Mouse (Mus musculus) left cerebral cortex, postnatal 4 days (tissue): ENCODE results near the gene Zfp64. TPM values are rescaled to one million over a fixed set of nuclear protein-coding genes. Genes with fewer than 3 reads are reported as not detected.
A peak's percentile ranks its signal among the peaks of the same experiment; 100 is the strongest.

ENCODE experiments used
- DNase-seq: peaks from one replicate; pipeline ENCODE4 v3.0.0-alpha.2; 2022
- intact Hi-C: fragments of 180-260 bp; cut with DNase I; formaldehyde crosslinking; loops from one replicate; pipeline ENCODE4 v1.15.1; 2025
- total RNA-seq, 2 experiments: library from RNA; stranded (reverse); gene quantifications; 2 replicates each; pipeline ENCODE4 v1.2.3; 2021

Zfp64 gene
- total RNA-seq, 2 experiments from 2014 or later: 21.2 to 23.7 TPM

DNA sequence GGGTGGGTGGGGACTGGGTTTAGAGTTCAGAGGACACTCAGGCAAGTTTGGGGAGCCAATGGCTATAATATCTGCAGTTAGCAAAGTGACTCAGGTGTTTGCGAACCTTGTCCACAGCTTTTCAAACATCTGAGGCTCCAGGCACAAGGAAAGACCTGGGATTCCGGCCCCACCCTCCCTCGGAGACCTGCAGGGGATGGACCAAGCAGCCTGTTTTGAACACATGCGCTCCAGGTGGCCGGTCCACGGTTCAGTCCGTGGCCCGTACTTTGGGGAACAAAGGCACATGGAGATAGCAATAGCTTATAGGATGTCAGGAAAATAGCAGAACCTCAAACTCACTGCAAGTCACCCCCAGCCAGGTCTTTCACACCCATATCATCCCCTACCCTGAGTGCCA is 1.0 kb downstream of the Zfp64 start:
- no peak for DNase-seq
- intact Hi-C loops: no loop called here

DNA sequence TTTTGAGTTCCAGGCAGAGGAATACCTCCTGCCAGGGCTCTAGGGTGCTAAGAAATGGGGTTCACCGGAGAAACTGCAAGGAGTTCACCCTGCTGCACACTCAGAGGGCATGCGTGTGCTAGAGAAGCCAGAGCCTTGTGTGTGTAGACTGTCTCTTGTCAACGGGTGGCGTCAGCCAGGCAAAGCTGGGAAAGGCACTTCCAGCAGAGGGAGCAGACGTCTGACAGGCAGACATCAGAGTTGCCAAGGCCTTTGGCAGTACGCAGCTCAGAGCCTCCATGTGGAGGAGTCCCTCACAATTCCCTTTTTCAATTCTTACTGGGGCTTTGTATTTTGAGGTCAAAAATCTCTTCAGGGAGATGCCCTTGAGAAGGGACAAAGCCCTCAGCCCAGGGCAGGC is 6.9 kb downstream of the Zfp64 start:
- no peak for DNase-seq
- intact Hi-C loops: no loop called here

DNA sequence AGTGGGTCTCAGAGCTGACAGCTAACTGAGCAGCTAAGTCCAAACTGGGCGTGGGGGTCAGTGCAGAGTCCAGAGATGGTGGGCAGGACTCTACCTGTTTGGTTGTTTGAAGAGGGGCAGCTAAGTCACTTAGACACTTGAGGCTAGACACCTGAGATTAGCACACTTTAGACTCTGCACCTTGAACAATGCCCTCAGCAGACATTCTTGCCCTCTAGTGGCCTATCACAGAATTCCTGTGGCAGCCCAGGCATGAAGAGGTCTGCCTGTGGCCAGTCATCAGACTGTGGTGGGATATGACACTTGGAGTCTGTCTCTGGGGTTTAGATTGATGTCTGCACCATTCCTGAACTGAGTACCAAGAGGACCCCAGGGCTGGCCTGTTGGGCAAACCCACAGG is 7.7 kb downstream of the Zfp64 start:
- DNase-seq: no peak
- intact Hi-C loops: no loop called here

DNA sequence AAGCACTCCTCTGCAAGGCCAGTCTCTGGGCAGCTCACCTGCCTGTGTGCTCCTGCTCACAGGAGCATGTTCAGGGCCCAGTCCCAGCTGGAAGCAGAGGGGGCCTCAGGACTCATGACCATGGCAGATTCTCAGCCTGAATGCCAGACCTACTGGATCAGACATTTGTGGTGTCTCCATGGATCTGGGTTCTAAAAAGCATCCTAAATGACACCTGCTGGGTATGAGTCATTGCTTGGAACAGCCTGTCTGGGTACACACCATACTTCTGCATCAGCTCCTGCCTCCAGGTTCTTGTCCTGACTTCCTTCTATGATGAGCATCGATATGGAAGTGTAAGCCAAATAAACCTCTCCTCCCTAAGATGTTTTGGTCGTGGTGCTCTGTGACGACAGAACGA is 11.4 kb downstream of the Zfp64 start:
- no peak for DNase-seq
- intact Hi-C loops: no loop called here

DNA sequence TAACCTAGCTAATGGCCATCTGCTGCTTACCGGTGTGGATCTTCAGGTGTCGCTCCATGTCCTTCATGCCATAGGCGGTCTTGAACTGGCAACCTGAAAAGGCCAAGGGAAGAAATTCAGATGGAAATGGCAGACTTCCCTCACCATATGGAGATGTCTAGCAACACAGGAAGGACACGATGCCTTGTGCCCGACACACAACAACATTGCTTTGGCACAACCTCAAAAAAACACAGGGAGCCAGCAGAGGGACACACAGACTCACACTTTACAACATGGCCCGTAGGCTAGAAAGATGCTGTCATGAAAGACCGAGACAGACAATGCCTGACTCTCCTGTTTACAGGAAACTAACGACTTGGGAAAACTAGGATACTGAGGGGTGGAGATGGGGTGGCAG is 15.4 kb downstream of the Zfp64 start:
- no peak for DNase-seq
- intact Hi-C loops: no loop called here

DNA sequence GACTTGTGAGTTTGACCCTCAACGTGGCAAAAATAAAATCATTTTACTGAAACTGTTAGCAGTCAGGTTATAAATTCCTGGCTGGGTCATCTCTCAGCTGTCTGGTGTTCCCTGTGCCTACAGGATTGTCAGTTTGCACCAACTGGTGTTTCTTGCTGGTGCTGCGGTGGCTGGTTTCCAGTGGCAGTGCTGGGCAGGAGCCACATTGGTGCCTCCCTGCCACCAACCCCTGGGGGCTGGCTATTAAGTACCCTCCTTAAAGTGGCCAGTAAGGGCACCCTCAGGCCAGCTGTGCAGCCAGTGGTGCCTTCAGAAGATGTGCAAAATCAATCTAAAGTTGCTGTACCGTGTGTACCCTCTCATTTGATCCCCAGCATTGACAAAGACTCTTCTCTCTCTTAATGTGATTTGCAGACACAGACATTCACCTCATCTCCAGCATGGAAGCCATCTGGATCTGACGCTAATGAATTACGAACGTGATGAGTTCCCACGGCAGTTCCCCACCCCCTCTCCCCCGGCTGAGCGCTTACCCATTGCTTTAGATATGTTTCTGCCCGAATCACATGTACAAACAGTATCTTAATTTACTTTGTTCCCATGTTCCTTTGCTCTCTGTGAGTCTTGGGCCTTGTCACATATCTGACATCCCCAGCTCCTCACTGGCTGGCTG is 16.0 kb downstream of the Zfp64 start:
- DNase-seq: no peak
- intact Hi-C loops: no loop called here

DNA sequence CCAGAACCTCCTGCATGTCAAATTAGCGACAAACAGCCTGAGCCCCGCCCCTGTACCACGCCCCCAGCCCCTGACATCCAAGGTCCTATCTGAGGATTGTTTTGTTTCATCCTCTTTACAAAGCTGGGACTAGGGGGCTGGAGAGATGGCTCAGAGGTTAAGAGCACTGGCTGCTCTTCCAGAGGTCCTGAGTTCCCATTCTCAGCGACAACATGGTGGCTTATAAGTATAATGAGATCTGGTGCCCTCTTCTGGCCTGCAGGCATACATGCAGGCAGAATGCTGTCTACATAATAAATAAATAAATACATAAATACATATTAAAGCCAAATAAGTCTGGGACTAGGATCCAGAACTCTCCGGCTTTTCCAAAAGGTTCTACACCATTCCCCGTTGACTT is 18.5 kb downstream of the Zfp64 start:
- intact Hi-C loops: no loop called here

DNA sequence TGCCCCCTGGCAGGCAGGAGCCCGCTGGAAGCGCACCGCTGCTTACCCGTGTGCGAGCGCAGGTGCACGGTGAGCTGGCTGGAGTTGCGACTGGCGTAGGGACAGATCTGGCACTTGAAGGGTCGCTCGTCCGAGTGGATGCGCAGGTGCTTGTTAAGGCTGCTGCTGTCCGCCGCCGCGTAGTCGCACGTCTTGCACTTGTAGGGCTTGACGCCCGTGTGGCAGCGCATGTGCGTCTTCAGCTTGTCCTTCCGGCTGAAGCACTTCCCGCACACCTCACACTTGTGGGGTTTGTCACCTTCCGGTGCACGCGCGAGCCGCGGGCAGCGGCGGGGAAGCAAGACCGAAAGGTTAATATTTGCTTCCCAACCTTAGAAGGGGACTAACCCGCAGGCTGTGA is 20.2 kb downstream of the Zfp64 start:
- DNase-seq: no peak
- intact Hi-C loops: no loop called here

More for the DNA sequence above, 18.5 kb downstream of the Zfp64 start:
- no peak for DNase-seq

DNA sequence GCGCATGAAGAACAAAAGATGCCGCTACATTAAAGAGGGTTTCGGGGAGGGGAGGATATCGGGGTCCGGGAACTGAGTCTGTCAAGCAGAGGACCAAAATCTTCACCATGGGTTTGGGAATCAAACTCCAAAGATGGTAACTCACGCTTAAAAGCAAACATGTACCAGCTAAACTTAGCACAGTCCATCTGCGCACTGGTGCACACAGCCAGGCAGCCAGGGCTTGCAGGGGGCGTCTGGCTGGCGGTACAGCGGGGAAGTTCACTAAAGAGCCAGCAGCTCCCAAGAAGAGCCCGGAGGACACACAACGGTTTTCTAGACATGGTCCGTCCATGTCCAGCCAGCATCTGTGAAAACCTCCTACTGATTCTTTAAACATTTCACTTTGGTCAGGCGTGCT is 23.7 kb downstream of the Zfp64 start:
- no peak for DNase-seq
- intact Hi-C loops: no loop called here

DNA sequence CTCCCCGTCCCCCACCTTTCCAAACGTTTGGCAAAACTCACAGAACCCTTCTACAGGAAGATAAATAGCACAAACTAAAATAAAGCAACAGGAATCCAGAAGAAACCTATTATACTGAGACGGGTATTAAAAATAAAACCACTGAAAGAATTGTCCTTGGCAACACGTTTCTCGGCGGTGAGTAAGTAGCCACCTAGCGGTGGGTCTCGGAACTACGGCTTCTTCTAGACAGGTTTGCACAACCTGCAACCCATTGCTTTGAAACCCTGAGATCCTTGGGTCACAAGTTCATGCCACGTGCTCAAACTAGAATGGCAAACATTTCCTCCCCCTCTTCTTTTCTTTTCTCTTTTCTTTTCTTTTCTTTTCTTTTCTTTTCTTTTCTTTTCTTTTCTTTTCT is 25.7 kb downstream of the Zfp64 start:
- intact Hi-C loops: loop anchor here (10.0 kb wide), 1 partner anchor 165 kb away; the partner anchor contains the start of gene Sall4
- peak; percentile 71 for DNase-seq

DNA sequence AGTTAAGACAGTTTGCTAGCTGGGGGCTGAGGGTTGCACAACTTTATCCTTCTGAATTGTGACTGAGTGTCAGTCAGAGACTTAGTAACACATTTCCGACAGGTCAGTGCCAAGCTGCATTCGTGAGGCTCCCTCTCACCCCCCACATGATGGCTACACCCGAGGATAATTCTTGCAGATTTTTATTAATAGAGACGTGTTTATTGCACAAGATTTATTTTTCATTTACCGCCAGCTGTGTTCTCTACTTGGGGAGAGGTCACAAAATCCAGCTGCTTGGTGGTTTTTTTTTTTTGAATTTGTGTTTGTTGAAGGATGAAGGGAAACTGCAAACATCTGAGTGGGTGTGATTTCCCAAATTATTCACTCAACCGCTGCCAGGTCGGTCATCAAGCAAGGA is 28.0 kb downstream of the Zfp64 start:
- intact Hi-C loops: loop anchor here (10.0 kb wide), 1 partner anchor 163 kb away; the partner anchor contains the start of gene Sall4
- DNase-seq: no peak

DNA sequence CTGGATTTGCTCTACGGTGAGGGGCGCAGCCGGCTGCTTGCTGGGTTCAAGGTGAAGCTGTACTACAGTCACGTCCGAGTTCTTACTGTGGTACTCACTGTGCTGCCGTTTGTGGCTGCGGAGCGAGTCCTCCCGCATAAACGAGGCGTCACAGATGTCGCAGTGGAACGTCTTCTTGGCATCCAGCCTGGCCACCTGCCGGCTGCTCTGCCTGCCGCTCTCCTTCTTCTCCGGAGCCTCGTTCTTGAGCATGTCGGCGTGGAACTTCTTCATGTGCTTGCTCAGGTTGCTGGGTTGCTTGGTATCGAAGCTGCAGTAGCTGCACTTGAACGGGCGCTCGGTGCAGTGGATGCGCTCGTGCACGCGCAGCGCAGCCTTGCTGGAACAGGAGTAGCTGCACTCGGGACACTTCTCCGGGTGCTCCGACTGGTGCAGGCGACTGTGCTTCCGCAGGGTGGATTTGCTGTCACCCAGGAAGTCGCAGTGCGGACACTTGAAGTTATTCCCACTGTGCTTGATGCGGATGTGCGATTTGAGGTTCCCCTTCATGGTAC is 29.1 kb downstream of the Zfp64 start:
- intact Hi-C loops: loop anchor here (10.0 kb wide), 1 partner anchor 162 kb away; the partner anchor contains the start of gene Sall4
- DNase-seq: peak; percentile 43

DNA sequence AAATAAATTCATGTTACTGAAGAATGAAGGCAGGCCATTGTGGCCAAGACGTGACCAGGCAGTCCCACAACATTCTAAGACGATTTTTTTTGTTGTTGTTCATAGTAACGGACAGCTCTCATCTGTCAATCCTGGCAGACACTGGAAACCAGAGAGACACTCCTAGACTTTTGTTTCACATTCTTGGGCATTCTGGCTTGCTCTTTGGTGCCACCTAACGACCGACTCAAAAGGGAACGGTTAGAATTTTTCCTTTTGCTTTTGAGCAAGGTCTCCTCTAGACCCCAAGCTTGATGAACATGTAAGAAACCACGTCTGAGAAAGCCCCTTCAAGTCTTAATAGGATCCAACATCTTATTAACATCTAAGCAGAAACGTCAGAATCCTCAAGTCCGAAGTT is 31.7 kb downstream of the Zfp64 start:
- peak; percentile 45 for DNase-seq
- intact Hi-C loops: loop anchor here (10.0 kb wide), 1 partner anchor 159 kb away; the partner anchor contains the start of gene Sall4

DNA sequence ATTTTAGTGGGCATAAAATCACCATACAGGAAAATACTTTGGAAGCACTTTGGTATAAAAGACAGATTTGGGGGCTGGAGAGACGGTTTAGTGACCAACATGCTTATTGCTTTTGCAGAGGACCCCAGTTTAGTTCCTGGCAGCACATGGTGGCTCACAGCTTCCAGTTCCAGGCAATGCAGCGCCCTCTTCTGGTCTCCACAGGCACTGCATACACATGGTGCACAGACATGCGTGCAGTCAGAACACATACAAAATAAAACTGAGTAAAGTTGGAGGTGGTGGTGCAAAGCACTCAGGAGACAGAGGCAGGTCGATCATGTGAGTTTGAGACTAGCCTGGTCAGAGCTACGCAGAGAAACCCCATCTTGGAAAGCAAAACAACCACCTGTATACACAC is 32.9 kb downstream of the Zfp64 start:
- intact Hi-C loops: loop anchor here (10.0 kb wide), 1 partner anchor 158 kb away; the partner anchor contains the start of gene Sall4
- no peak for DNase-seq

DNA sequence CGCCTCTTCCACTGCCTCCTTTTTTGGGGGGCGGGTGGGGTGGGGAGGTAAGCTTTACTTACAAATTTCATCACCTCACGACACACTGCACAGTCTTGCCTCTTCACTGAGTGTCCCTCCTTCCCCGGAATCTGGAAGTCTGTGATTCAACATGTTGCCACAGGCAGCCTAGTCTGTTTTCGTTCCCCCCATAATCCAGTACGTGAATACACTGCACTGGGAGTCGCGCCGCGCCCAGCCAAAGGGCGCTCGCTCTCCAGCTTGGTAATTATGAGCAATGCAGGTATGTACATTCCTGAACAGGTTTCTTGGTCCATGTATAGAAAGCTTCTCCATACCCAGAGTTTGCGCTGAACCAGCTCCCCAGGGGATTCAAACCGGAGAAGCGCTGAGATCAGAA is 35.4 kb downstream of the Zfp64 start:
- DNase-seq: no peak
- intact Hi-C loops: loop anchor here (10.0 kb wide), 1 partner anchor 155 kb away; the partner anchor contains the start of gene Sall4

DNA sequence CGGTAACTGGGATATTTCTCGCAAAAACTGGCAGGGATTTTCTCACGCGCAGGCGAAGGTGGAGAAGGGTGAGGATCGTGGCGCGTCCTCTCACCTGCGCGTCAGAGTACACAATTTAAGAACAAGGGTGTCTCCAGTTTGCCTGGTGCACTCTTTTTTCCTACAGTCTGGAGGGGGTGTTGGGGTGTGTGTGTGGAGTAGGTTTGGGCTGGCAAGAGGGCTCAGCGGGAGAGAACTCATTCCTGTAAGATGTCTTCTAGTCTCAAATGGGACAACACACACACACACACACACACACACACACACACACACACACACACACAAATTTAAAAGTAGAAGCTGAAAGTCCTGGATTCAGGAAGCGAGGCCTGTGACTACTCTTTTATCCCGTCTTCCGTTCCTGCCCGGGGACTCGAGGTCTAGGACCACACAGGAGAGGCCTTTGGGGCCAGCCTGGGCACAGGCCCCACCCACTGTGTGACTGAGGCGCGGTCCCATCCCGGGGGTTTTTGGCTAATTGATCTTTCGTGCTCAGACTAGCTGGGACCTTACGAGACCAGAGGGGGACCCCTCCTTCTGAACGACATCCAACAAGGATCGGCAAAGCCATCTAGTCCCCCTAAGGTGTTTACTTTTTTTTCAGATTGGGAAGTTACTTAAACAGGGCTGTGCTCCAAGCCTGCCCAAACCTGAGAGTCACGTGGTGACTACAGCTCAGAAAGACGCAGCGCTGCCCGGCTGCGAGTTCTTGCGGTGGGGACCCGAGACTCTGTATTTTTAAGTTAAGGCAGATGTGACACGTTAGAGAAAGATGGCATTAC is 42.3 kb downstream of the Zfp64 start:
- intact Hi-C loops: no loop called here
- no peak for DNase-seq

DNA sequence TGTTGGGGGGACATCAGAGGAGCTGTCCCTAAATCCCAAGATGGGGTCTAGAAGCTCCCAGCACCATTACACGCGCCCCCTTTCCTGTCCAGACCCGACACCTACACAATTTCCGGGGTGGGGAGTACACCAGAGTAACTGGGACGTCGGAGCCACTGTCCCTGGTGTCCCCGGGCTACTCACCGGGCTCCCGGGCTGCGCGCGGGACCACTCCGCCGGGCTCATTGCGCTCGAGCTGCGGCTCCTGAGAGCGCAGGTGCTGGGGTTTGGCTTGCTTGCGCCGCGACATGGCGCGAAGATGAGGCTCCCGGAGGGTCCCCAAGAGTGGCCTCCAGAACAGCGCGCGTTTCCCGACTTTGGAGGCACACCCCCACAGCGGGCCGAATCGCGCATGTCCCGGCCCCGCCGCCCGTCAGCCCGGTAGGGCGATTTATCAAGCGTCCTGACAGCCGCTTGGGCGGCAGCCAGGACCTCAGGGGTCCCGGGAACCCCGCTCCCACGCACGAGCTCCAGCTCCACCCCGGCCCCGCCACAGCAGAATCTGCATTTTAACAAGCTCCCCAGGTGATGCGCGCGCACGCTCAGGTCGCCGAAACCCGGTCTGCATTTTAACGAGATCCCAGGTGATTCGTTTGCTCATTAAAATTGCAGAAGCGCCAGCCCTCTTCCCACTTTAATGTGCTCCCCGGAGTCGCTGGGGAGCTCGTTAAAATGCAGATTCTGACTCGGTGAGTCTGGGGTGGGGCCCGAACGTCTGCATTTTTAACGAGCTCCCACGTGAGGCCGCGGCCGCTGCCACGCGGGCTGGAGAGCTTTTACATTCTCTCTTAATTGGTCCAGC is 43.1 kb downstream of the Zfp64 start:
- intact Hi-C loops: no loop called here
- DNase-seq: peak; percentile 43

DNA sequence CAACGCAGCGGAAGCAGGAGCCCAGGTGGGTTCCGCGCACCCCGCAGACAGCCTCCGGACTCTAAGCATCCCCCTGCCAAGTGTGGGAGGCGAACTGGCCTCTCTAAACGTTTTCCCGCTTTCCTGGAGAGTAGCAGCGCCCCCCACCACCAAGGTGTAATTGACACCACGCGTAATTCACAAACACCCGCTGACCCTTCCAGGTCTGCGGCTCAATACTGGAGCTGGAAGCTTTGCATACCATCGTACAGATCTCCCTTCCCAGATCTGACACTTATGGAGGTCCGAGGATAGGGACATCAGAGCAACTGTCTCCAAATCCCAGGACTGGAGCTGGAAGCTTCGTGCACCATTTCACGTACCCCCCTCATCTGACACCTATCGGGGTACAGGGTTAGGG is 43.9 kb downstream of the Zfp64 start:
- intact Hi-C loops: no loop called here
- no peak for DNase-seq

DNA sequence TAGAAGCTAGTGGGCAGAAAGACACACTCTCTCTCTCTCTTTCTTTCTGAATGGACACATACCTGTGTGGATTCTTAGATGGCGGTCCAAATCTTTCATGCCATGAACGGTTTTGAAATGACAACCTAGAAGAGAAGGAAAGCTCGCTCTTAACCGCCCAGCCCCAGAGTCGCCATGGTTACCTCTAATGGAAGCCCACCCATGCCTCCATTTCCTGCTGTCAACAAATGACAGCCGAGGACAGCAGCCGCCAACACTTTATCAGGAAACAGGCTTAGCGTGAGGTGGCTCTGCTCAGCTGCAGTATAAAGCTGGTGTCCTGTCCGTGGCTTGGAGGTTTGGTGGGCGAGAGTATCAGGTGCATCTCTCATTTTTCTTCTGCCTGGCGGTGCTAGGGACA is 49.4 kb downstream of the Zfp64 start:
- intact Hi-C loops: no loop called here
- no peak for DNase-seq

DNA sequence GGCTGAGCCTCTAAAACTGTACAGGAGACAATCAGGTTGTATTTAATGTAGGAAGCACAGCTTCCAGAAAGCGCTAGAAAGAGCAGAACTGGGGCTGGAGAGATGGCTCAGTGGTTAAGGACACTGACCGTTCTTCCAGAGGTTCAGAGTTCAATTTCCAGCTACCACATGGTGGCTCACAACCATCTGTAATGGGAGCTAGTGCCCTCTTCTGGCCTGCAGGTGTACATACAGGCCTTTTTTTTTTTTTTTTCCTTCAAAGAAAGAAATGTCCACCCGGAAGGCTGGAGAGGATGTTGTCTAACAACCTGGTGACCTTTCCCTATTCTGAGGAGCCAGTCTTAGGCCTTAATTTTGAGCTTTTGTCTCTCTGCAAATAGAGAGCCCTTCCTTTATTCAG is 50.5 kb downstream of the Zfp64 start:
- intact Hi-C loops: no loop called here
- no peak for DNase-seq

DNA sequence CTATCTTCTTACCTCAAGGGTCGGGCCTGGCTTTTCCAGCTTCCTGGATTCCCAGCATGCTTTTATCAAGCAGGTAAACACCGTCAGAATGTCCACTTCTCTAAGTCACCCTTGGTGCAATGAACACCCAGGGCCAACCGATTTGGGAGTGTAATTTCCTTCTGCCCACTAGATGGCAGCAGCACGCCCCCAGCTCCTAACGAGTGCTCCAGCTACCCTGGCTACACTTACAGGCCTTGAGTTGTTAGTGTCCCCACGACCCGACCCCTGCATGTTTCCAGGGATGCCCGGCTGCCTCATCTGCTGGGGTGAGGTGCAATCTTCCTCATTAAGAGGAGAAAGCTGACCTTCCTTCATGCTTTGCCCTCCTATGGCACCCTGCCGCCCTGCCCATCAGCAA is 51.2 kb downstream of the Zfp64 start:
- intact Hi-C loops: no loop called here
- DNase-seq: peak; percentile 45
